Mouse (Mus musculus) frontal cortex, adult 2 months (tissue): ENCODE measurements at regions not wholly inside any gene's neighbourhood (a gene's known extent, or its start where the extent isn't known, plus 50 kb on each side); places are given as distances from the start of the nearest gene placed in this dataset.

Experiments used
- DNase-seq, 2 experiments: peaks; one replicate each; pipeline ENCODE4 v3.0.0; 2022; ENCODE audit warnings: low spot score in 1 of 2; ENCODE audit errors: extremely low spot score in 1 of 2

DNA sequence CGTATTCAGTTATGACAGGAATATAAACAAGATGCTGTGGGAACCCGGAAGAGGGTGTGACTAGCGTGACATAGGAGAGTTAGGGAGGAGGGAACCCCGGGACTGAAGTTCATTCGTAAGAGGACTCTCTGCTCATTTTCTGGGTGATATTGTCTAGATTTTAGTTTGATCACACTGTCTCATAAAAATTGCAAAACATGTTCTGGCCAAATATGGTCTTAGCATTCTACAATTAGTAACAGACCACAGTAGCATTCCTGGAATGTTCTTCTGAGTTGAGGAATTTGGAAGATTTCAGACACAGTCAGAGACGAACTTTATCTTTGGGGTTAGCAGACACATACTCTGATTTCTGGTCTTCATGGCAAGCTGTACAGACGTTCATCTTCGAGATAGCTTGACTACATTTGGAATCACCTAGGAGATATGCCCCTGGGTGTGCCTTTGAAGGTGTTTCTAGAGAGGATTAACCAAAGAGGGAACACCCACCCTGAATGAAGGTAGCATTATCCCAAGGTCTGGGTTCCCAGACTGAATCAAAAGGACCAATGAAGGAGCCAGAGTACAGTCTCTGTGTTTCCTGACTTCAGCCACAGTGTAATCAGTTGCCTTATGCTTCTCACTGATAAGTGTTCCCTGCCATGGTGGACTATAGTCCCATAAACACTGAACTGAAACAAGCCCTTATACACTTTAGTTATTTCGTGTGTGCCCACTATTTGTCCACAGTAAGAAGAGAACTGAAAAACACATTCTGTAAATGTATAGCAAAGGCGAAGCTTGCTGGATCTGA is 102.7 kb upstream of the Pgrmc2 start:
- DNase-seq = no peak

DNA sequence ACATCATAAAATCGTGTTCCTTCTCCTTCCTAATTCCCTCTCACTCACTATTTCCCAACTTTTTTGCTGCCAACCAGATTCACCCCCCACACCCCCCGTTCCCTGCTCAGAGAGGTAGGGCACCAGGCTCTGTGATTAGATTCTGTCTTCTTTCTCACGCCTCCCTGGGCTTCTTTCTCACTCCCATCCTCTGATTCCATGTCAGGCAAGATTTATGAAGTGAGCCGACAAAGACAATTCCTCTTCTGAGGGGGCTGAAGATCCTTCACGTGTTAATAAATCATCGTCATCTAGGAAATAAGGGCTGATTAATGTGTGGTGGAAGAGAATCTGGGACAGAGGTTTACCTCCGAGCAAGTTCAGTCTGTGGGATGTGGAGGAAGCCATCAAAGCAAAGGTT is 101.5 kb upstream of the Pgrmc2 start:
- DNase-seq = no peak

DNA sequence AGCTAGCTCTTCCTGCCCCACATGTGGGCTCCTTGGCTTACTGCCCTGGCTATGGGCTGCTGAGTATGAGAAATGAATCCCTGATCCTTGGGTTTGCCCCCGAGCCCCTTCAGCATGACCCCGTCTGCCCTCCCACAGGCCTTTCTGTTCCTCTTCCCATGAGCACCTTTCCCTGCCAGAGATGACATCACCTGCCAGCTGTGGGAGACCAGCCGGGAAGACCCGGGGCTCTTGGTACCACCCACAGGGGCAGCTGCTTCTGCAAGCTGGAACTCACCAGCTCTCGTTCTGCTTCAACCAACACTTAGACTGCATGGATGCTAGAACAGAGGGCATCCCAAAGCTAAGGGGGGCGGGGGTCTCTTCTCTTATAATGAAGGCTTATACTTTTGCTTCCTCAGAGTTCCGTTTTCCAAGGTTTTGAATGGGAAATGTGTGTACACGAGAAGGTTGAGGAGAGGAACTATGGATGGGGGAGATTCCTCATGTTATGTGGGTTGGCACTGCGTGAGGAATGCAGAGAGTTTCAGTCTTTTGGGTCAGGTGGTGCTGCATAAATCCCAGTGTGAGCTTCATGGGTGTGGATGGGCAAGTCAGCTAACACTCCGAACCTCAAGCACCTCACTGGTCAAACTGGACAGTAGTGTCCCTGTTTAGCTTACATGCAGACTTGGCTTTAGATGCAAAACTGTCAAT is 100.2 kb upstream of the Pgrmc2 start:
- no peak for DNase-seq

DNA sequence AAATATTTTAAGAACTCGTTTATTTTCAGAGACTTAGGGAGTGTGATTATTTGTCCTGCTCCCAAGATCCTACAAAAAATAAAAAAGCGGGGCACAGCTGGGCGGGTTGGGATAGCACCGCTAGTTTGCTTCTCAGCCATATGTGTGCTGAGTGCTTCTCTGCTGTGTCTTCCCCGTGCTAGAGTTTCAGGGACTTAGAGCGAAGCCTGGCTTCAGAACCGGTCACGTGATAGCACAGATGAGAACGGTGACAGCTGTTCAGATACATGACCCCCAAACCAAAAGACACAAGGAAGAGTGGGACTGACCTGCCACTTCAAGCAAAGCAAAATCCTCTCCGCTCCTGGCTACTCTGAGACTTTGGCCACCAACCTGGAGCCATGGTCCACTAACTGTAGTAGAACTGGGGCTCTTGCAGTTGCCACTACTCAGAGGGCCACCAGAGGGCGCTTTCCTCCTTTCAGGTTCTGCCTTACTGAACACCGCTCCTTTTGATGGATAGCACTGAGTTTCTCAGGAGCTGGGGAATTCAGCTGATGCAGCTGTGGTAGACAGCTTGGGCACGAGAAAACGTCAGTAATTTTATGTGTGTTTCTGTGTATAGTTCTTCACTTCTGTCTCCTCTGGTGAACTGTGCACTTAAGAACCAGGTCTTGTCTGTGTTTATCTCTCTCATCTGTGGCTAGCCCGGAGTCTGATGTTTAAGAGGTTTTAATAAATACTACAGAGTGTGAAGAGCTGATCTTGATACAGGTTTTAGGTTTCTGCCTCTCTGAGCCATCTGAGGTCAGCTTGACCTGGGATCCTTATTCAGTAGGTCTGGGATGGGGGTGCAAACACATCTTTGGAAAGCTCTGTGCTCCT is 99.4 kb upstream of the Pgrmc2 start:
- DNase-seq = peak; percentile 68 to 93

DNA sequence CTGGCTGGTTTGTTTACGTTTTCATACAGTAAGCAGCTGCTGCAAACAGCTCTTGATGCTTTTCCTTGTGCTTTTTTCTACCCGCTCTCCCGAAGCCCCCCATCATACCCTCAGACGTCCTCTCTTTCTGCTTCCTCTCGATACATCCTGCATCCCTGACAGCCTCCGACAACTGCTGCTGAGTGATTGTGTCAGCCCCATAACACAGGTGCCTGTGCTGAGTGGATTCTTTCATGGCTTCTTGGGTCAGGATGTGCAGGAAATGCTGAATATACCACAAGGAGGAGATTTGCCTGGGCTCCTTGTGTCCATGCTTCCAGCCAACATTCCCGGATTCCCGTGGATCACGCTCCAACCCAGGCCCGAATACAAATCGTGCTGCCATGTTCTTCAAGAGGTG is 98.6 kb upstream of the Pgrmc2 start:
- DNase-seq = no peak

DNA sequence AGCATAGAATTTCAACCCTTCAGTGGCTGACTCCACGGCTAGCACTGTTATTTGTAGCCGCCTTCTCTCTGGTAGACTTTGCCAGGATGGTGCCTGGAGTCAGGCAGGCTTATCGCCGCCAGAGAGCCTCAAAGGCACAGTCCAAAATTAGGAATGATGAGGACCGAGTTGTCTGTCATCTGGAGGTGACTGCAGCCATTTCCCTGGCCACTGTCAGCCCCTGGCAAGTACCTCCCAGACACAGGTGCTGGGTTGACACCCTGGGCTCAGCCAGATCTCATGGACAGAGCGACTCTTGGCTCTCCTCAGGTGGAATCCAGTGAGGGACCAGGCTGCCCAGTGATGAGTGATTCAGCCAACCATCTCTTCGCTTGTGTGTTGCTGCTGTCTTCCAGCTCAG is 98.1 kb upstream of the Pgrmc2 start:
- DNase-seq = no peak

DNA sequence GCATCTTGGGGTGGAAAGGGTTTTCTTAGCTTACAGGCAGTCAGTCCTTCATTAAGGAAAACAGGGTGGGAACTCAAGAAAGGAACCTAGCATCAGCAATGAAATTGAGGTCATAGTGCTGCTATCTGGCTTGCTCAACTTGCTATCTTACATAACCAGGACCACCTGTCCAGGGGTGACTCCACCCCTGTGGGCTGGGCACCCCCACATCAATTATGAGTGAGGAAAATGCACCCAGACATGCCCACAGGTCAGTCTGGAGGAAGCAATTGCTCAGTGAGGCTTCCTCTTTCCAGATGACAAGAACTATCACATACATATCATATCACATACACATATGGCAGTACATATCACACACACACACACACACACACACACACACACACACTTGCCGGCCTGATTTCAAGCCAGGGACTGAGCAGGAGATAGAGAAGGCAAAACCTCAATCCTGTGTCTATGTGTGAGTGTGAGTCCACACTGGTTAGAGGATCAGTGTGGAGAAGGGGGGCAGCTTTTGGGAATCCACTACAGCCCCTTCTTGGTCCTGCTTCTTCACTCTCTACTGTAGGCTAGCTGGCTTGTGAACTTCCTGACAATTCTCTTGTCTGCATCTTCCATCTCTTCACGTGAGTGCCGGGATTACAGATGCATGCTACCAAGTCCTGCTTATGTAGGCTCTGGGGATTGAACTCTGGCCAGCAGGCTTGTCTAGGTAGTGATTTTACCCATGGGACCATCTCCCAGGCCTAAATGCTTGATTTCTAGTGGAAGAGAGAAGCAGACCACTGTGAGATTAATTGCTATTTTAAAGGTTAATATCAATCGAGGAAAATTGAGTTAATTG is 96.4 kb upstream of the Pgrmc2 start:
- DNase-seq = no peak

DNA sequence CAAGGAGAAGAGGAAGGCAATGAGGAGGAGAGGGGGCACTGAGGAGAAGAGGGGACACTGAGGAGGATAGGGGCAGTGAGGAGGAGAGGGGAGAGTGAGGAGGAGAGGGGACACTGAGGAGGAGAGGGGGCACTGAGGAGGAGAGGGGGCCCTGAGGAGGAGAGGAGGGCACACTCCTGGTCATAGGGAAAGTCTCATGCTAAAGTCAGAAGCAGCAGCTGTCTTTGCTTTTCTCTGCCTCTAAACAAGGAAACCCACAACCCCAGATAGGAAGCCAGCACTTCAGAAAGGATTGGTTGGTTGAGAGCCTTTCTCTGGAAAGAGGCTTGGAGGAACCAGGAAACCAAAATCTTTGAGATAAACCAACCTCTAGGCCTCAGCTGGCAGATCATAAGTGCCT is 94.3 kb upstream of the Pgrmc2 start:
- DNase-seq = no peak

DNA sequence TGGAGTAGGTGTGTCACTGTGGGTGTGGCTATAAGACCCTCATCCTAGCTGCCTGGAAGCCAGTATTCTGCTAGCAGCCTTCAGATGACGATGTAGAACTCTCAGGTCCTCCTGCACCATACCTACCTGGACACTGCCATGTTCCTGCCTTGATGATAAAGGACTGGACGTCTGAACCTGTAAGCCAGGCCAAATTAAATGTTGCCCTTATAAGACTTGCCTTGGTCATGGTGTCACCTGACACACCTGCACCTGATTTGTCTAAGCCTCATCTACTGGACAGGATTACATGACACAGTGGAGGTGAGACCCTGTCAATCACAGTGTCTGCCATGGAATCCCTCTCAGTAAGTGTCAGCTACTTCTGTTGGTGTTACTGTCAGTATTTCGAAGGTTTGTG is 92.5 kb upstream of the Pgrmc2 start:
- DNase-seq = no peak

DNA sequence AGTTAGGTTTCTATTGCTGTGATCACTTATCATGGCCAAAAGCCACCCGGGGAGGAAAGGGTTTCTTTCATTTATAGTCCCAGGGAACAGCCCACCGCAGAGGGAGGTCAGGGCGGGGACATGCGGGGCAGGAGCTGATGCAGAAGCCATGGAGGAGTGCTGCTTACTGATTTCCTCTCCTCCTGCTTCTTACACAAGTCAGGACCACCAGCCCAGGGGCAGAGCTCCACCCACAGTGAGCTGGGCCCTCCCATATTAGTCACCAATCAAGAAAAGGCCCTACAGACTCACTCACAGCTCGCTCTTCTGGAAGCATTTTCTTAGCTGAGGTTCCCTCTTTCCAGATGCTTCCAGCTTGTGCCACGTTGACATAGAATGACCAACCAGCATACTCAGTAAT is 90.7 kb upstream of the Pgrmc2 start:
- no peak for DNase-seq

DNA sequence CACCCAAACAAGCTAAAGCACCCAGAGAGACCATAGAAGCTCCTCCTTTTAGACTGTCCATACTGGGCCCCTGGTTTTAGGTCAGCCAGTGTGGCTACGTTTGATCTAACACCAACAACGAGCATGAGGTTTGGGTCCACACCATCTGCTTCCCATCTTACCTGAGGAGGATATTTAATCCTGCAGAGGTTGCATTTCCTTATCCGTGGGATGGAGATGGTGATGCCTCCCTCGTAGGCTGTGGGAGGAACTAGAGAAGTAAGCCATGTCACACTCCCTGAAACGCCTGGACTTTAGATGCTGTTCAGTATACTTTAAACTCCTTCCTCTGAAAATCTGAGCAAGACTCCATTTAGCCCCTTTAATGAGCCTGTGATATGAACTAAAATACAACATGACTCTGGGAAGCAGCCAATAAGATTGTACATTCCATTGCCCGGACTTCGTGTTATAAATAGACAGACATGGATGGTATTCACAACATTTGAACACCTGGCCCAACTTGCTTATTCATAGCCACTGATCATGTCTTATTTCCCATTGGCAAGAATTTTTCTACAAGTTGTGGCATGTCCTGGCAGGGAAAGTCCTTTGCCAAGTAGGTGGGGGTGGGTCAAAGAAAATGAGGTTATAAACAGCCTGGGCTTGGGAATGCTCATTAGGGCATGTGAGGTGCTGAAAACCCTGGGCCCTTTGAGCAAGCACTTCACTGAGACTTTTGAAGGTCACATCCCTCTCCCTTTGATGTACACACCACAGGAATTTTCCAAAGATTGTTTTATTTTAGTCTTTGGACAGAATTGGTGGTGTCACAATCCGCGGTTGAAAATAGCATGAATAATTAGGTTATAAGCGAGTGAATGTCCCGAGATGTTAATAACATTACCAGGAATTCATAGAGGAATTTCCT is 89.7 kb upstream of the Pgrmc2 start:
- no peak for DNase-seq

DNA sequence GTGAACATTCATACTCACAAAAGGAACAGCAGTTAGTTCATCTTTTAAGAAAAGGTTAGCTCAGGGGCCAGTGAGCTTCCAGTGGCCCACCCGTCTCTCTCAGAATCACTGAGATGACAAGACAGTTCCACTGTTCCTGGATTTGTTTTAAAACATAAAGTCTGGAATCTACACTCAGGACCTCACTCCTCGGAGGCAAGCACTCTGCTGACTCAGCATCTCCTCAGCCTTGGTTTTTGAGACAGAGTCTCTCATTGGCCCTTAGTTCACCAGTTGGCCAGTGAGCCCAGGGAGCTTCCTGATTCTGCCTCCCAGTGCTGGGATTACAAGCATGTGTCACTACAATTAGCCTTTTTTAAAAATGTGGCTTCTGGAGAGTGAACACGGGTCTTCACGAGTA is 88.9 kb upstream of the Pgrmc2 start:
- no peak for DNase-seq

DNA sequence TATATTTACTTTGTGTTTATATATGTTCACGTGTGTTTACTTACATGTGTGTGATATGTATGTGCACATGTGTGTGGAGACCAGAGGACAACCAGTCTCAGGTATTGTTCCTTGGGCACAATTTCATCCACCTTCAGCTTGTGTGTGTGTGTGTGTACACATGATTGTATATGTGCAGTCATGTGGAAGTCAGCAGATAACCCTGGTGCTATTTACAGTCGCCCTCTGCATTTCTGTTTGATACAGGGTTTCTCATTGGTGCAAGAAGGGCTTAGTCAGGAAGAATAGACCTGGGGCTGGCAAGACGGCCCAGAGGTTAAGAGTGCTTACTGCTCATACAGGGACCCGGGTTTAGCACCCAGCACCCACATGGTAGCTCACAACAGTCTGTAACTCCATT is 88.5 kb upstream of the Pgrmc2 start:
- DNase-seq = no peak

DNA sequence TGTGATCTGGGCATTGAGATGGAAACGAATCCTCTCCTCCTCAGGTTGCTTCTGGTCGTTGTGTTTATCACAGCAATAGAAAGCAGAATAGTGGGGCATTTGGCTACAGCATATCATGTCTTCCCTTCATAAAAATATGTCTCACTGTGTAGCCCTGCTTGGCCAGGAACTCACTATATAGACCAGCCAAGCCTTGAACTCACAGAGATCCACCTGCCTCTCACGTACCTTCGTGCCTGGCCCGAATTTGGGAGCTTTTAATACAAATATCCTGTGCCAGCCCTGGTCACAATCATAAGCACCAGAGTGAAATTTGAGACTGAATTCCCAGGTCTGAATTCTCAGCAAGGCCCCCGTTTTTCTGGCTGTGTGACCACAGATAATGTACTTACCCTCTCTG is 87.7 kb upstream of the Pgrmc2 start:
- no peak for DNase-seq

DNA sequence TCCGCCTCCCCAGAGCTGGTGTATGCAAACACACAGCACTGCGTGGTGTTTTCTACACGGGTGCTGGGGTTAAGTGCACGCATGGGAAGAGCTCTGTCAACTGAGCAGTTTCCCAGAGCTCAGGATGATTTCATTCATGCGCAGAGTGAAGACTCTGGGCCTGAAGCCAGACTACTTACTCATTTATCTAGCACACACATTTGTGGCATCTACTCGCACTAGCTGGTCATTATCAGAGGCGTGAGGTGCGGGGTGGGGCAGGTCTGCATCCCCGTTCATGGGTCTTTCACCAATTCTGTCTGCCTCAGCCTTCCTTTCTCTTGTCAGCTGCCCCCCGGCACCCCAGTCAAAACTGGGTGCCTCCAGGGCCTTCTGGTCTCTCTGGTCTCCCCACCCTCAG is 86.6 kb upstream of the Pgrmc2 start:
- DNase-seq = peak in 1 of 2 experiments; percentile 45

DNA sequence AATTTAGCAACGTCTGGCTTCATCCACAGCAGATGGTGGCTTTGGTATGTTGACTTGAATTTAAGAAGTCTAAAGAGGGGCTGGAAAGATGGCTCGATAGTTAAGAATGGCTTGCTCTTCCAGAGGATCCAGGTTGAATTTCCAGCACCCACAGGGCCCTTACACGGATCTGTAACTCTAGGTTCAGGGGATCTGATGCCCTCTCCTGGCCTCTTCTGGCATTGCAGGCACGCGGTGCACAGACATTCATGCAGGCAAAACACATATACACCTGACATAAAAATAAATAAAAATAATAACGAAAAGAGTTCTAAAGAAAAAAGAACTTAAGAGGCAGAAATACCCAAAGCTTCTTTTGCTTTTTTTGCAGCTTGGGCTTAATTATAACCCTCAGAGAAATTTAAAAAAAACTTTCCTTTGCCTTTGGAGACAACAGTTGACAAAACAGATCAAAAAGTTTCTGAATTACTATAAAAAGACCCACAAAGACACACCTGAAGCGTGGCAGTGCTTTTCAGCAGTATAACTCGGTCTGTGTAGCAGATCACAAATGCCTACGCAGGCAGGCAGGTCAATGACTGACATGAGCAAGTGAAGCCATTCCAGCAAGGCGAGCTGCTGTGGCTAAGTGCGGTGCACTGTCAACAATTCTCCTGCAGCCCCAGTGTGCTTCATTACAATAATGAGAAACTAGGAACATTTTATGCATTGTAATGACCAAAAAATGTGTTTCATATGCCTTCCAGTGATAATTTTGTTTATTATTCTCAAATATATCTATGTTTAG is 85.5 kb upstream of the Pgrmc2 start:
- DNase-seq = no peak

DNA sequence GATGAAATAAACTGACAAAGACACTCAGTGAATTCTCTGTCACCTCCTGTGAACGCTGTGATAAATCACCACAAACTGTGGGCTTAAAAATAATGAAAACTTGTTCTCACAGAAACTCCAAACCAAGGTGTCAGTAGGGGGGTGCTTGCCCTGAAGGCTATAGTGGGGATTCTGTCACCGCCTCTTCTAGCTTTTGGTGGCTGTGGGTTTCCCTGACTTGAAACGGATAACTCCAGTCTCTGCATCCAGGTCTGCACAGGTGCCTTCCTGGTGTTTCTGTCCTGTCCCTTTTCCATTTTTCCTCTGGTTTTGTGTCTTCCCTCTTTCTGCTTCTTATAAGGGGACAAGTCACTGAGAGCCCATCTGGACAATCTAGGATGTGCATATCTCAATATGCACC is 84.6 kb upstream of the Pgrmc2 start:
- DNase-seq = no peak

DNA sequence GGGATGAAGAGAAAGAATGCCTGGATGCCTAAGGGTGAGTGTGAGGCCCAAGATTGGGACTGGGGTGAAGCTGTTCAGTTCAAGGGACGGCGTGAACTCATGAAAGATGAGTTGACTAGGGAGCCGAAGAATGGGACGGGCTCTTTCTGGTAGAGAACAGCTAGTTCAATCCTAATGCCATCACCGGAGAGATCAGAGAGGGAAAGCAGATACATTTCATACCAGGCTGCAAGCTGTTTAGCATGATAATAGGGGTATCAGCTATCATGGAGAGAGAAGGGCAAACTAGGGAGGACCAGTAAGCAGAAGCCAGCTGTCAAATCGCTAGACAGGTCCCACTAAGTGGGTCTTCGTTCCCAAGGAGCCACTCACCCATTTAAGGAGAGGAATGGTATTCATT is 81.9 kb upstream of the Pgrmc2 start:
- no peak for DNase-seq

DNA sequence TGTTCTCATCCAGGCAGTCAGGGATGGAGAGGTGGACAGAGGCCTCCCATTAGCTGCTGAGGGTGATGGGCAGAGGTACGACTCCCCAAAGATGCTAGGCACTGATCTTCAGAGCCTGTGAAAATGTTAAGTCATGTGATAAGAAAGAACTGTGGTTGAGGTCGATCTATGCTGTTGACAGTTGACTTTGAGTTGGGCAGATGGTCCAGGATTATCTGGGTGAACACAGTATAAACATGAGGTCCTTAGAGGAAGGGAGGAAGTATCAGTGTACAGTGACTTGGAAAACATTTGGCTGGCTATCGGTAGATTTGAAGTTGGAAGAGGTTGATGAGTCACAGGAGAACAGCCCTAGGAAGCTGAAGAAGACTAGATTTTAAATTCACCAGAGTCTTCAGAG is 80.9 kb upstream of the Pgrmc2 start:
- DNase-seq = no peak
